Mouse (Mus musculus) granulocyte monocyte progenitor cell, adult 5-6 weeks (primary cell): Measurements from ENCODE around the gene a. TPM values are rescaled to one million over a fixed set of nuclear protein-coding genes. Genes with fewer than 3 reads are reported as not detected.
"Not testable (repeated sequence)": the region's sequence is repeated elsewhere in the genome, so short reads cannot be mapped to it uniquely, and the experiment has no call there.

Experiments
- ATAC-seq: replicated peaks from 2 replicates; pipeline ENCODE4 v1.8.0; 2016; ENCODE audit warnings: mild to moderate bottlenecking, moderate TSS enrichment, inconsistent platforms; ENCODE audit not compliant: poor library complexity, severe bottlenecking
- total RNA-seq, 2 experiments: library from RNA; stranded (forward) in 1 of 2; stranded (reverse) in 1 of 2; fragments of 200-712, 200-1000 nt in 1 of 2; fragments of >200 nt in 1 of 2; fragmentation: Nextera tagmentation in 1 of 2; gene quantifications; 2 replicates each; pipeline ENCODE4 v1.2.3; 2014 to 2017

a gene
- total RNA-seq, 2 experiments from 2014 or later: not detected

DNA sequence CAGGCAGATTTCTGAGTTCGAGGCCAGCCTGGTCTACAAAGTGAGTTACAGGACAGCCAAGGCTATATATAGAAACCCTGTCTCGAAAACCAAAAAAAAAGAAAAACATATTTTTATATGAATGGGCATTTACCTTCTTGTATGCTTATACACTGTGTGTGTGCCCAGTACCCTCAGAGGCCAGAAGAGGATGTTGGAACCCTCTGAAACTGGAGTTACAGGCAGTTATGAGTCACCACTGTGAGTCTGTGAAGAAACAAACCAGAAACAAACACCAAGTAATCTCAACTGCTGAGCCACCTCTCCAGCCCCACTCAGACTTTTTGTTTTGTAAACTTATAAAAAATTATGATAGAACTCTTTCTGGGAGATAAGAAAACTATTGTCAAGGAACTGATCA is 255.6 kb downstream of the a start:
- ATAC-seq: peak; percentile 67

GRCm38 (mm10) chr2:155047452-155048178 is 256.4 kb downstream of the a start:
- ATAC-seq: no peak

DNA sequence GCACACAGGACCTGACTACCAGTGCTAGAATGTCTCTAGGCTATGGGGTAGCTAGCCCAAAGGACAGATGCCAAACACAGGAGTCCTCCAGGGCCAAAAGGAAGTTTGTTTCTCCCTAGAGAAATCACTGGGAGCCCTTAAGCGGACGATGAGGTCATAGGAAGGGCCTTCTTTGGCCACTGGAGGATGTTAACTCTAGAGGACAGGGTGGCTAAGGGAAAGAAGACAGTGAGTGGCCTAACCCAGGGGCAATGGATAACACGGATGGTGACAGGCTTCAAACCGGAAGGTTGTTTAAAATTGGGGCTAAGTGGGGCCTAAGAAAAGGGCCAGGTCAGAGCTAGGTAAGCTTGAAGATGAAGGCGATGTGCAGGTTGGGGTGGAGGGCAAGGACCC is 258.9 kb downstream of the a start:
- ATAC-seq: no peak

- peak; percentile 85 for ATAC-seq
Observed at GRCm38 (mm10) chr2:155050504-155051236, 259.5 kb downstream of the a start.

DNA sequence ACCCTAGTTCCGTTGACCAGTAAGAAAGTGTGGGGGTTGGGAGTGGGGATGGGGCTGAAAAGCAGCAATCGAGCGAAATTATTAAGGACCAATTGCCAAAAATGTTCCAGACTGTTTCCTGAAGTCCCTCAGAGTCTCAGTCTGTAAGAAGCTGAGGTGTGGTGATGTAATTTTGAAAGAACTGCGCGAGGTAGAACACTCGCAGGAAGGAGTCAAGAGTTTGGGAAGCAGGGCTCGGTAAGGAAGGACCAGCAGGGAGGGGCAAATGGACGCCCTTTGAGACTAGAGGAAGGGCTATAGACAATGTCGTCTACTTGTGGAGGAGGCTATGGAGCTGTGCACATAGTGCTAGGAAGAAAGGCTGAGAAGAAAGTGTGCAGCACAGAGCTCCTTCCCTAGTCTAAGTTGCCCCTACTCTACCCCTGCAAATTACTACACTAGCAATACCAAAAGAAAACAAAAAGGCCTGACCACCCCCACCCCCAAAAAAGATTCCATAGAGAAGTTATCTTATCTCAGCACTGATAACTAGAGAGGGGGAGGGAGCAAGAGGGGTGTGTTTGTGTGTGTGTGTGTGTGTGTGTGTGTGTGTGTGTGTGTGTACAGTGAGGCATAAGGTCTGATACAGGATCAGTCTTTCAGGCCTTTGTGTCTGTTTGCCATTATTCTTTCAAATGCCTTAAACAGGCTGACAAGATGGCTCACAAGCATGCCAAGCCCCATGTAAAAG is 260.6 kb downstream of the a start:
- no peak for ATAC-seq

GRCm38 (mm10) chr2:155052681-155053080 is 261.5 kb downstream of the a start:
- no peak for ATAC-seq

DNA sequence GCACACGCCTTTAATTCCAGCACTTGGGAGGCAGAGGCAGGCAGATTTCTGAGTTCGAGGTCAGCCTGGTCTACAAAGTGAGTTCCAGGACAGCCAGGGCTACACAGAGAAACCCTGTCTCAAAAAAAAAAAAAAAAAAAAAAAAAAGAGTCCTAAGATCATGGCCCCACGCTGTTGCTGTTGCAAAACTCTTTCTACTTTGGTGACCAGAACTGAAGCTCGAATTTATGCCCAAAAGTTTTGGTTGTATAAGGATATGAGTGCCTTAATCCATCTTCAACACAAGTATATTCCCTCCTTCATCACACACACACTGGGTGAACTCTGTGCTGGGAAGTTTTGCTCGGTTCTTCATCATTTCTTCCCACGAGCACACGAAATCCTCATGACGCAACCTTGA is 262.3 kb downstream of the a start:
- not testable (repeated sequence) for ATAC-seq

- ATAC-seq: no peak
Observed at GRCm38 (mm10) chr2:155054672-155055071, 263.5 kb downstream of the a start.

- no peak for ATAC-seq
Observed at GRCm38 (mm10) chr2:155056076-155056578, 264.9 kb downstream of the a start.

DNA sequence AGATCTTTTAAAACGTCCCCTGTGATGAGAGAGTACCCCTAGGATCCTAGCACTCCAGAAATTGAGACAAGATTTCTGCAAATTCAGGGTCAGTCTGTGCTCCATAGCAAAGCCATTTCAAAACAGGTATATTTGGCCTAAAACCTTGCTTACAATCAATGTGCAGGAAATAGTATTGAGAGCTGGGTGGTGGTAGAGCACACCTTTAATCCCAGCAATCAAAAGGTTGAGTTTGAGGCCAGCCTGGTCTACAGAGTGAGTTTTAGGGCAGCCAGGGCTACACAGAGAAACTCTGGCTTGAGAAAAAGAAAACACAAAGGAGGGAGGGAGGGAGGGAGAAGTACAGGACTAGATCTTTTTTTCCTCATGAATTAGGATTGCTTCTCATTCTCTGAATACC is 266.2 kb downstream of the a start:
- no peak for ATAC-seq

GRCm38 (mm10) chr2:155071027-155071426 is 279.8 kb downstream of the a start:
- ATAC-seq: 0 out of 2 replicates have a peak, but pooled peaks have one; percentile 18

DNA sequence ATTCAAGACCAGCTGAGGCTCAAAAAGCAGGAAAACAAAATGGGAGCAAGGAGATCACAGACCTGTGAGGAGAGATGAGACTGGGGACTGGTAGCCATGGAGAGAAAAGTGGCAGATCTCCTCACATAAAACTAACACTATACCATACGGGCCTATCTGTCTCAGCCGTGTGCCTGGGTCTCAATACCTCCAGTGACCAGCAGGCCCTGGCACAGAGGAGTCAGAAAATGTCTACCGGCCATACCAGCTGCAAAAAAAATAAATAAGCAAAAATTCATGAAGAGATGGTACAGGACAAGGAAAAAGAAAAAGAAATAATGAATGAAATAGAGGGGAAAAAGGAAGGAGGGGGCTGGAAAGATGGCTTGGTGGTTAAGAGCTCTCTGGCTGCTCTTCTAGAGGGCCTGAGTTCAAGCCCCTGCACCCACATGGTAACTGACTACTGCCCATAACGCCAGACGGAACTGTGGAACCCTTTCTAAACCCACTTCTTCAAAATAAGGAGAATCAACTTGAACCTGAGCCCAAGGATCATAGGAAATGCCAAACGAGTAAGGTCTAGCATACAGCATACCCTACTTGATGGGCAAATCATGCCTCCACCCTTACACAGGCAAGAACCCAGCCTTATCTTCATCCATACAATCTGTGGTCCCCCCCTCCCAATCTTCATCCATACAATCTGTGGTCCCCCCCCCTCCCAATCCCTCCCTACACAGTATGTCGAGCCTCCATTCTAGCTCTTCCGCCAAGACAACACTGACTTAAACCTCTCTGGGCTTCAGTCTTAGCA is 281.3 kb downstream of the a start:
- no peak for ATAC-seq

DNA sequence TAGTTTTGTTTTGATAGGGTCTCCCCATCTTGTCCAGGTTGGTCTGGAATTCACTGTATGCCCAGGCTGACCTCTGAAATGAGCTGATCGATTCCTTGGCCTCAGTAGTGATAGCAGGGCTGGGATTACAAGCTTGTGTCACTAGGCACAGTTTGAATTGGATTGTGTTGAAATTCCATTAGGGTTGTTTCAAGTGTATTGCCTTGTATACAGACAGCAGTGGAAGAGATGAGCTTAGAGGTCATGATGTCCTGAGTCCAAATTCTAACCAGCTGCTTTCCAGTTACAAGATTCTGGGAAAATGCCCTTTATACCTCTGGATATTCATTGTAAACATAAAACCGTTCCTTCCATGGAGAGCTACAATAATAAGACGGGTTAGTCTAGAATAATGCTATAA is 282.1 kb downstream of the a start:
- ATAC-seq: no peak

GRCm38 (mm10) chr2:155073978-155074765 is 283.0 kb downstream of the a start, which contains the start of gene Ahcy:
Ahcy (minus strand) TSS chr2:155074497.
- ATAC-seq: peak; percentile 88

DNA sequence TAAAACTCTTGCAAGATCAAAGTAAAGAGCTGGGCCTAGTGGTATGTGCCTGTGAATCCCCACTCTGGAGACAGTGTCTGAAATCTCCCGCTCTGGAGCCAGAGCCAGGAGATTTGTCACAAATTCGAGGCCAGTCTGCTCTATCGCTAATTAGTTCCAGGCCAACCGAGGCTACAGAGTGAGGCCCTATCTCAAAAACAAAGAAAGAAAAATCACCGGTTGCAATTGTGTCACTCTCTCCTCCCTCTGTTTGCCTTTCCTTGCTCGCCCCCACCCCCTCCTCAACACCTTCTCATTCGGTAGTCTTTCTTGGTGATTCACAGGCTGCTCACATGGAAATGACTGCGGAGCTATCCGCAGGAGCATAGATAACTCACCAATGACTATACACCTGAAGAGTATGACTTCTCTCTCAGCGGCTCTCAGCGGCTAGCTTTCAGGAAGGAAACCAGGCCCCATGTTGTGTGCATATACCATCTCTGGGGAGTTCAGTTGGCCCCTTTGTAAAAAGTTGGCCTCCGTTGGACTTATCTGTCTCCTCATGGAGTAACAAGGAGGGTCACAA is 283.6 kb downstream of the a start:
- 0 out of 2 replicates have a peak, but pooled peaks have one; percentile 1 for ATAC-seq

DNA sequence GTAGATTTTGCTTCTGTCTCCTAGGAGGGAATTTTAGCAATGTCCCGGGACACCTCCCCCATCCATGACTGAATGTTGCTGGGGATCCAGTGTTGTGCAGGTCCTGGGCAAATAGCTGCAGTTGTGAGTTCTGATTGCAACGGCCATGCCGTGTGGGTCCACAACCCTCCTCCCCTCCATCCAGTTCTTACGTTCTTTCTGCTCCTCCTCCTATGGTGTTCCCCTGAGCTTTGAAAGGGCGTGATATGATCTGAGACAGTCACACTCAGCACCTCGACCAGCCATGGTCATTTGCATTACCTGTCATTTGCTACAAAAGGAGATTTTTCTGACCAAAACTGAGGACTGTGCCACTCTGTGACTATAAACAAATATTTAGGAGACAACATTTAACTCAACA is 284.4 kb downstream of the a start:
- no peak for ATAC-seq

DNA sequence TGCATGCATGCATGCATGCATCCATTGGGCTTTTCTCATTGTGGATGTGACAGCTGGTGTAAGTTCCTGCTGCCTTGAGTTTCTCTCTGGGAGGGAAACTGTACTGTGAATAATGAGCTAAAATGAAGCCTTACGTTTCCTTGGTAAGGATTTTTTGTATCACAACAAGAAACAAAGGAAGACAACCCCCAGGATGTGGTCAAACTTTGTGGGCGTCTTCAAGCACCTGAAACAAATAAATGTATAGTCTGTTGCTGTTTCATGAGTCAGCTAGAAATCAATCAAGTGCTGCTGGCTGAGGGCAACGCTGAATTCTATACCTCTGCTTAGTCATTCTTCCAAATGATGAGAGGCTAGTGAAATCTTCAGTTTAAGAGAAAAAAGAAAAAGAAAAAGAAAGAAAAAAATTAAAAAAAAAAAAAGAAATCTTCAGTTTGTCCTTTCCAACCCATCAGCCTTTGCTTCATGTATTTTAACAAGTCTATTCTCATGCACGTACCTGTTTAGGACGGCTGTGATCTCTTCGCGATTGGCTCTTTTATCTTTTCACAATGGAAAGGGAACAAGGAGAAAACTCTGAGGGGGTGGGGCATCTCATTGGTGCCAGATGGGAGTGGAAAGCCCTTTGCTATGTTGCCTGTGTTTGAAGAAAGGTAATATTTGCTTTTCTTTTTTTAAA is 288.4 kb downstream of the a start:
- no peak for ATAC-seq

DNA sequence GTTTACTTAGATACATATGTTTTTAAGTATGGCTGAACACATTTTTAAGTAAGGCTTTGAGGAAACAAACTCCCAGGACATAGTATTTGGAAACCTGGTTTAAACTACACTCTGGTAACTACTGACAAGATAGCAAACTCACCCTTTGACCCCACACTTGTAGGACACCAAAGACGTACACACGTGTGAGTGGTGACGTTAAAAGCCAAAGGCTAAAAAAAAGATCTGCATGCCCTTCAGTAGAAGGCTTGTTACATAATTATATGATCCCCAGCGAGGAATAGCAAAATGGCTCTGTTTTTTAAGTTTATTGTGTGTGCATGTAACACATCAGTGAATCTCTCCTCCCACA is 289.0 kb downstream of the a start:
- no peak for ATAC-seq

- no peak for ATAC-seq
Observed at GRCm38 (mm10) chr2:155081056-155081455, 289.9 kb downstream of the a start.
